Mouse (Mus musculus) heart, embryonic 15.5 days (tissue): ENCODE measurements at regions not wholly inside any gene's neighbourhood (a gene's known extent, or its start where the extent isn't known, plus 50 kb on each side); places are given as distances from the start of the nearest gene placed in this dataset.
"Not testable (repeated sequence)": the region's sequence is repeated elsewhere in the genome, so short reads cannot be mapped to it uniquely, and the experiment has no call there.

Source experiments
- ATAC-seq: fragments of 200-750 bp; cut with Nextera tagmentation; replicated peaks from 2 replicates; pipeline ENCODE4 v1.8.0; 2017; ENCODE audit warnings: low read depth, moderate TSS enrichment; ENCODE audit not compliant: insufficient number of reproducible peaks, insufficient read depth, low FRiP score
- H3K27ac ChIP-seq: fragments of 300-500 bp; sonication (generic); 2 replicates; pipeline ENCODE4 v1.5.1; 2015; ENCODE audit warnings: mild to moderate bottlenecking, inconsistent platforms
- H3K27me3 ChIP-seq: fragments of 300-500 bp; sonication (generic); 2 replicates; pipeline ENCODE4 v1.6.1; 2015; ENCODE audit warnings: inconsistent platforms
- H3K36me3 ChIP-seq: fragments of 300-500 bp; sonication (generic); 2 replicates; pipeline ENCODE4 v1.6.1; 2015; ENCODE audit warnings: mild to moderate bottlenecking, inconsistent platforms
- H3K4me1 ChIP-seq: fragments of 300-500 bp; sonication (generic); replicated peaks from 2 replicates; pipeline ENCODE4 v1.6.1; 2015; ENCODE audit warnings: inconsistent platforms
- H3K4me2 ChIP-seq: fragments of 300-500 bp; sonication (generic); 2 replicates; pipeline ENCODE4 v1.6.1; 2015; ENCODE audit warnings: inconsistent platforms, mild to moderate bottlenecking, moderate library complexity
- H3K4me3 ChIP-seq: fragments of 300-500 bp; sonication (generic); 2 replicates; pipeline ENCODE4 v1.5.1; 2015; ENCODE audit warnings: mild to moderate bottlenecking, inconsistent platforms
- H3K9ac ChIP-seq: fragments of 300-500 bp; sonication (generic); 2 replicates; pipeline ENCODE4 v1.6.1; 2015; ENCODE audit warnings: mild to moderate bottlenecking, inconsistent platforms
- H3K9me3 ChIP-seq: fragments of 300-500 bp; sonication (generic); replicated peaks from 2 replicates; pipeline ENCODE4 v1.6.1; 2016; ENCODE audit warnings: inconsistent platforms
- whole genome bisulfite sequencing: fragments of 180-500 bp; shearing (Covaris S2); methylation state at CpG from one replicate; pipeline ENCODE4 v1.1.7; 2015; ENCODE audit warnings: mixed read lengths; 5-methylcytosine and 5-hydroxymethylcytosine counted together

DNA sequence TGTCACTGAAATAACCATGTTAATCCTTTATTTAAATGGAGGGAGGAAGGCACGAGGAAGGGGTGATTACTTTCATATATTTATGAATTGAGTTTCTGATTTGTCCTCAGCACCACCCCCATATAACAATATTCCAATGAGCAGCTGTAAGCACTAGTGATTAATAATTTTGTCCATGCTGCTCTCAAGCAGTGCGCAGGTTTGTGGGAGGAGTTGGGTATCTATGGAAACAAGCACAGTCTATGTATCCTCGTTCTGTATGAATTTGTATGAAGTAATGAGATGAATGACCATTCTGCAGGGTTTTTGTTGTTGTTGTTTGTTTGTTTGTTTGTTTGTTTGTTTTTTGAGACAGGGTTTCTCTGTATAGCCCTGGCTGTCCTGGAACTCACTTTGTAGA, 310.6 kb downstream of the Lrrc3b start:
- no peaks in the 10 kb centered on the region for H3K4me1 ChIP-seq
- H3K9me3 ChIP-seq, result no peaks in the 10 kb centered on the region
- no peaks in the 10 kb centered on the region for H3K36me3 ChIP-seq
- no peak overlapping the region for H3K4me2 ChIP-seq
- H3K4me3 ChIP-seq, result no peak overlapping the region
- no peak overlapping the region for H3K9ac ChIP-seq
- no peak overlapping the region for H3K27ac ChIP-seq
- 67% methylated on average over 3 of the region's 3 CpGs for WGBS
- no peak for ATAC-seq
- H3K27me3 ChIP-seq, result no peaks in the 10 kb centered on the region

- H3K27me3 ChIP-seq, H3K4me1 ChIP-seq, H3K27ac ChIP-seq, H3K4me3 ChIP-seq, H3K9me3 ChIP-seq, H3K36me3 ChIP-seq, ATAC-seq, H3K9ac ChIP-seq, H3K4me2 ChIP-seq: not testable (repeated sequence)
- 80% methylated on average over 1 of the region's 1 CpGs for WGBS
Observed at GRCm38 (mm10) chr14:15140871-15141270, 297.9 kb downstream of the Lrrc3b start.

DNA sequence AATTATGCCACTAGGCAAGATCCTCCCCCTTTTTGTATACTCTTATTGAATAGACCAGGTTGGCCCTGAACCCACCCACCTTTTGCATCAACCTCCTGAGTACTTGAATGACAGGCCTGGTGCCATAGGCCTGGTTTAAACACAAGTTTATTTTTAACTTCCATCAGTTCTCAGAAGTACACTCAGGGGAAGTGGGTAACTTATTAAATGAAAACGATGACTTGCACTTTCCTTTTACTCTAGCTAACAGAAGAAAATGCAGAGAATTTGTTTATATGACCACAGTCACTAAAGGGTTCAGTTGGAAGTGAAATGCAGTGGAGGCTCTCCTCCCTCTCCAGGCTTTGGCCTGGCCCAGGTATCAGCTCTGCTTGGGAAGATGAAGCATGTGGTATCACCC, 295.9 kb downstream of the Lrrc3b start:
- 76% methylated on average over 1 of the region's 1 CpGs for WGBS
- no peaks in the 10 kb centered on the region for H3K4me1 ChIP-seq
- H3K4me3 ChIP-seq, result no peak overlapping the region
- H3K4me2 ChIP-seq, result no peak overlapping the region
- H3K36me3 ChIP-seq, result no peaks in the 10 kb centered on the region
- H3K27me3 ChIP-seq, result no peaks in the 10 kb centered on the region
- no peak overlapping the region for H3K27ac ChIP-seq
- no peak for ATAC-seq
- H3K9me3 ChIP-seq, result no peaks in the 10 kb centered on the region
- H3K9ac ChIP-seq, result no peak overlapping the region

- H3K4me2 ChIP-seq, result no peak overlapping the region
- no peaks in the 10 kb centered on the region for H3K36me3 ChIP-seq
- H3K9me3 ChIP-seq, result no peaks in the 10 kb centered on the region
- H3K27ac ChIP-seq, result no peak overlapping the region
- no peaks in the 10 kb centered on the region for H3K27me3 ChIP-seq
- 92% methylated on average over 1 of the region's 1 CpGs for WGBS
- H3K4me1 ChIP-seq, result no peaks in the 10 kb centered on the region
- H3K4me3 ChIP-seq, result no peak overlapping the region
- ATAC-seq, result no peak
- H3K9ac ChIP-seq, result no peak overlapping the region
Observed at GRCm38 (mm10) chr14:15148516-15148915, 290.3 kb downstream of the Lrrc3b start.
